Mouse (Mus musculus): ENCODE measurements around the gene Mxi1.

The Mxi1 gene

GRCm38 (mm10) chr19:53322438-53323048 lies 12.2 kb downstream of the Mxi1 start:
- peak; percentile 97 for DNase-seq (ENCODE audit: low read depth, low spot score)

- DNase-seq (ENCODE audit: low read depth, low spot score) = no peak
These were observed 14.5 kb downstream of the Mxi1 start for GRCm38 (mm10) chr19:53324866-53325265.

DNA sequence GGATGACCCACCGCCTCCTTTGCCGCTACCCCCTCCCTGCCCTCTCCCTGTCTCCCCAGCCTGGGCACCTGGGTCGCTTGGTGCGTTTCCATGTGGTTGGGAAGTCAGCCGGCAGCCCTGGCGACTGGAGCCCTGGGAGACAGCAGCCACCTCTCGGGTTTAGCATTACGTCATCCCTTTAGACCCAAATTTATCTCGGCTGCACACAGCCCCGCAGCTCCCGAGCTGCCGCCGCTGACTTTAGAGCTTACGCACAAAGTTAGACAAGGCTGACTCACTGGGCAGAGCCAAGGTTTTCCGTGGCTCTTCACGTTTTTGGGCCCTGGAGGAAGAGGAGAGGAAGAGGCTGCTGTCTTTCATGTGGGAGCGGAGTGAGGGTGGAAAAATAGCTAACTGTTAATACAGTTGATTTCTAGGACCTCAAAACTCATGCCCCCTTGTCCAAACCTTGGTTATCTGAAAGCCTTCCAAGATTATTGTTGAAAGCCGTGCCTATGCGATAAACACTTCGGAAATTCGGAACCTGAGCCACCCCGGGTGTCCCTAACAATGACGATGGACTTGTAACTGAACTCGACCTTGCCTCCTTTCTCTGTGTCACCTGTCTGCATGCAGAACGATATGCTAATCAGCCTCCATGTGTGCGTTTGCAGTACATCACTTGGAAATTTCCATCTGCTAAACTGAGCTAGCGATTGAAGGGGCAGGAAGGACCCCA lies 15.4 kb downstream of the Mxi1 start:
- DNase-seq (ENCODE audit: low read depth, low spot score) = peak; percentile 80

- DNase-seq (ENCODE audit: low read depth, low spot score) = no peak
These were observed 17.8 kb downstream of the Mxi1 start for GRCm38 (mm10) chr19:53328116-53328515.

- DNase-seq (ENCODE audit: low read depth, low spot score) = peak; percentile 96
These were observed 19.1 kb downstream of the Mxi1 start for GRCm38 (mm10) chr19:53329221-53329991.

DNA sequence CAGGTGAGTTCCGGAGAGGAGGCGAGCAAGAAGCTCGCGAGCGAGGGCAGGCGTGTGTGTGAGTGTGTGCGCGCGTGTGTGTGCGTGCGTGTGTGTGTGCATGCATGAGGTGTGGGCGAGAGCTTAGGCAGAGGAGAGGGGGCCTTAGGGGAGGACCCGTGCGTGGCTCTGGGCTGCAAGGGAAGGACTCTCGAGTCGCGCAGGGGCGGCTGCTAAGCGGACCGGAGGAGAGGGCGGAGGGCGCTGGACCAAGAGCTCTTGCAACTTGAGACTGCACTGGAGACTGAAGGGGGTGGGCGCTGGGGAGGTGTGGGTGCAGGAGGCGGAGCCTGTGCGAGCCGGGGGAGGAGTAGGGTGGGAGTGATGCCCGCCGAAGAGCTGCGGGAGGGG lies 19.7 kb downstream of the Mxi1 start:
- DNase-seq (ENCODE audit: low read depth, low spot score) = peak; percentile 93

GRCm38 (mm10) chr19:53331882-53332500 lies 21.7 kb downstream of the Mxi1 start:
- no peak for DNase-seq (ENCODE audit: low read depth, low spot score)

- DNase-seq (ENCODE audit: low read depth, low spot score) = no peak
These were observed 23.4 kb downstream of the Mxi1 start for GRCm38 (mm10) chr19:53333730-53334129.

DNA sequence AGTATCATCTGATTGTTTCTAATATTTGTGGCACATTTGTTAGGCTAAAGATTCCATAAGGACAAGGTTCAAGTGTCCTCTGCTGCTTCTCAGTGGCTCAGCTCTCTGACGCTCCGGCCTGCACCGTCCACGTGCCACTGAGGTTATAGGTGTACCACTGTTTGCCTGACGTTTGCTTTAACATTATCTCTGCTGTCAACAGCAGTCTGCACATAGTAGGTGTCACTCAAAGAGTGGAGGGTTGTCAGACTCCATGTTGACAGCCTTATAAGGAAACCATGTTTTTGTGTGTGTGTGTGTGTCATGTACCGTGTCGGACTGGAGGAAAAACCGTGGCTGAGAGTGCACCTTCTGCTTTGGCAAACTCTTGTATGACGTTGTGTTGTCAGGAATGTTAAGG lies 24.9 kb downstream of the Mxi1 start:
- no peak for DNase-seq (ENCODE audit: low read depth, low spot score)

DNA sequence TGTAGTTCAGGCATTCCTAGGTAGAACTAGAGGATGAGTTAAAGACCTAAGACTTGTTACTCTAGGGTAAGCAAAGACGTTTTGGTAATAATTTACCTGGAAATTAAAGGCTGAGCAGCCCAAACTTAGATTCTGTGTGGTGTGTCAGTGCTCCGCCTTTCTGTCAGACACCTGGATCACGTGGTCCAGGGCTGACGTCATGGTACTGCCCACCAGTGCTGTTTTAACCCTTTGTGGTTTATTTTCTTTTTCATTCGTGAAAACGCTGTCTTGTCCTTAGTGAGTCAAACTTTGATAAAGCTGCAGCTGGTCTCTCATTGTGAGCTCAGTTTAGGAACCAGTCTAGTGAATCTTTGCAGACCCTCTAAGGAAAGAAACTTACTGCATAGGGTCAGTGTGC lies 30.1 kb downstream of the Mxi1 start:
- DNase-seq (ENCODE audit: low read depth, low spot score) = peak; percentile 50

DNA sequence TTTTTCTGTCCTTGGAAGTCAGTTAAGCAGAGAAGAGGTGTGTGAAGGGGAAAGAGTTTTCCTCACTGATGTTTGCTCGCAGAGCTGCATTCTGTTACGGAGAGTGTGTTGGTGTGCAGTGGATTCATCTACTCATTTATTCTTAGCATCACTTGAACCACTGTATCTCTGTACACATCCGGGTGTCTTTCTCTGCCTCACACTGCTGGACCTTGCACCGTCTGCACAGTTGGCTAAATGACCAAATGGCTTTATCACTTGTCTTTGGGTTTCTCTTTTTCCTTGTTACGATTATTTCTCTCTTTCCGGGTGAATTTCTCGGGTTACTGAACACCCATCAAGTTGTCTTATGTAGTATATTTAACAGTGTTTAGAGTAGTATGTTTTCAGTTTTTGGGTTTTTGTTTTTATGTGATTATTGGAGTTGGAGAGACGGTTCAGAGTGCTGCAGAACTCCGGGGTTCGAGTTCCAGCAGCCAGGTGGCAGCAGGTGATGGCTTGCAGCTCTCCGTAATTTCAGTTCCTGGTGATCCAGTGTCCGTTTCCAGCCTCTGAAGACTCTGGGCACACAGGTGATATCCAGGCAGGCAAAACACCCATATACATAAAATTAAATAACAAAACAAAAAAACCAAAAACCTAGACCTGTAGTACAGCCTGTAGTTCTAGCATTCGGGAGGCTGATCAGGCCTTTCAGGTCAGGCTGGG lies 33.0 kb downstream of the Mxi1 start:
- DNase-seq (ENCODE audit: low read depth, low spot score) = no peak

DNA sequence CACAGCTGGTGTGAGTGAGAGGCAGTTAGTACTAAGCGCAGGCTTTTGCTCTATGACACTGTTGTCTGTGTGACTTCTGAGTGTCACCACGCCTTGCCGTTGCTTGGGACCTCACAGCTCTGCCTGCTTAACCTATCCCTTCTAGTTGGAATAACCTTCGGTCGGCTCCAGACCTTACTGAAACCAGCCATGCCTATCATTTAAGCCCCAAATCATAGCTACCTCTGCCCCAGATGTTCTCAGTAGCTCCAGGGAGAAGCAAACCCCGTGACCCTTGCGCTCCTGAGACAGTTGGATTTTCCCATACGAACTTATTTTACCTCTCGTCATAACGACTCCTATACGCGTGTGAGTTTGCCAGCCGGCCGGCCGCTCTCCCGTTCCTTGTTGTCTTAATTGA lies 33.7 kb downstream of the Mxi1 start:
- DNase-seq (ENCODE audit: low read depth, low spot score) = no peak

DNA sequence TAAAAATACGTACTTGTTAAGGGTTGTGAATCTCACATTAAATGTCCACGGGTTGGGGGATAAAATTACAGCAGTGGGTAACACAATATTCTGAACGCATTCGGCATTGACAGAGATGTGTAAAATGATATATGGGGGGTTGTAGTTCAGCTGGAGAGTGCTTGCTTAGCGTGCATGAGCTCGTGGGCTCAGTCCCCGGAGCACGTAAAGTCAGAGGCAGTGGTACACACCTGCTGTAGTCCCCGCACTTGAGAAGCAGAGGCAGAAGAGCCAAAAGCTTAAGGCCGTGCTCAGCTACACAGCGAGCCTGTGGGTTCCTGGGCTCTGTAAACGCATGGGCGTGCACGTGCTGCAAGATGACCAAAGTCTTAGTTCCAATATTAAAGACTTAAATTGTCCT lies 35.4 kb downstream of the Mxi1 start:
- DNase-seq (ENCODE audit: low read depth, low spot score) = no peak

- DNase-seq (ENCODE audit: low read depth, low spot score) = no peak
These were observed 43.5 kb downstream of the Mxi1 start for GRCm38 (mm10) chr19:53353864-53354263.

DNA sequence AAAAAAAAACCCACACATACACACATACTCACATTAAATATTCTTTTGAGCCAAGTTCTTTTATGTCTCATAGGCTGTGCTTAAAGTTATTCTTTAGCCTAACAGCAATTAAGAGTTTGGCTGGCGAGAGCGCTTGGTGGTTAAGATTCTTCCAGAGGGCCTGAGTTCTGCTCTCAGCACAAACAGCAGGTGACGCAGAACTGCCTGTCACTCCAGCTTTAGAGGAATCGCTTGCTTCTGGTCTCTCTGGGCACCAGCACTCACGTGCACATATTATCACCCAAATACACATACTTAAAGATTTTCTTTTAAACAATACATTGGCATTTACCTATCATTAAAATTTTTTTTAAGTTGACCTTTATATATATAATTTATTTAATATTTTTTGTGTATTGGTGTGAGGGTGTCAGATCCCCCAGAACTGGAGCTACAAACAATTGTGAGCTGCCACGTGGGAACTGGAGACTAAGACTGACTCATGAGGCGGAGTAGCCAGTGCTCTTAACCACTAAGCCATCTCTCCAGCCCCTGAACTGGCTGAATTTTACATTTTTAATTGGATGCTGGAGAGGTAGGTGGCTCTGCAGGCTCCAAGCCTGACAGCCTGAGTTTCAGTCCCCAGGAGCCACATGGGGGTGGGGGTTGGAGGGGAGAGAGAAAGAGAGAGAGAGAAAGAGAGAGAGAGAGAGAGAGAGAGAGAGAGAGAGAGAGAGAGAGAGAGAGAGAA lies 44.1 kb downstream of the Mxi1 start:
- no peak for DNase-seq (ENCODE audit: low read depth, low spot score)

GRCm38 (mm10) chr19:53355065-53355464 lies 44.7 kb downstream of the Mxi1 start:
- DNase-seq (ENCODE audit: low read depth, low spot score) = no peak

DNA sequence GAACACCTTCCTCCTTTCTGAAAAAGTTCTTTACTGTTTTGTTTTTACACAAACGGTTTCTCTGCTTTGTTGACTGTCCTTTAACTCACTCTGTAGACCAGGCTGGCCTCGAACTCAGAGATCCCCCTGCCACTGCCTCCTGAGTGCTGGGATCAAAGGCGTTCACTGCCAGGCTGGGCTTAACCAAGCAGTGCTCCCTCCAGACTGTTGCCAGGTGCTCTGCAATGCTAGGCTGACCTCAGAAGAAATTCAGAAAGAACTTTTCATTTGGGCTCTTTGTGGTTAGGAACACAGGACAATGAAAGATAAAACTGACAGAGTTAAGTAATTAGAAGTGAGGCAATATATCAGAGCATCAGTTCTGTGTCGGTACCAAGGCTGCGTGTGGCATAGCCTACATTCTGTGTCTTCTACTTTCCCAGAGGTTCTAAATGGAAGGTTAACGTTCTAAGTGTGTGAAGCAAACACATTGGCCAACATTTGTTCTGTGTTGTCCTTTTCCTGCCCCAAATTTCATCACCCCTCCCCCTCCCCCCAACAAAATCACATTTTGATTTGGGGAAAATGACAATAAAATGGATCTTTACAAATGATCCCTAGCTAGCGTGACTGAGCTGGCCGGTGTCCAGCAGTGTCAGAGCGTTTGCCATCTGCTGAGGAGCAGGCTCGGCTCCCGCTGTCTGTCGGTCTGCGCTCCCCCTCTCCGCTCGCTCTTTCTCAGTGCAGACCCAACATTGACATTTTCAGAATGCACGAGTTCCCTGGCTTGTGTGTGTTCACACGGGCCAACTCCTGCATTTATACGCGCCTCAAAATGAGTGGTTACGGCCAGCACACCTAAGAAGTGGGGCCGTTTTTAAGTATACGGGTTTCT lies 49.1 kb downstream of the Mxi1 start:
- no peak for DNase-seq (ENCODE audit: low read depth, low spot score)

GRCm38 (mm10) chr19:53360265-53360958 lies 50.1 kb downstream of the Mxi1 start:
- DNase-seq (ENCODE audit: low read depth, low spot score) = no peak

DNA sequence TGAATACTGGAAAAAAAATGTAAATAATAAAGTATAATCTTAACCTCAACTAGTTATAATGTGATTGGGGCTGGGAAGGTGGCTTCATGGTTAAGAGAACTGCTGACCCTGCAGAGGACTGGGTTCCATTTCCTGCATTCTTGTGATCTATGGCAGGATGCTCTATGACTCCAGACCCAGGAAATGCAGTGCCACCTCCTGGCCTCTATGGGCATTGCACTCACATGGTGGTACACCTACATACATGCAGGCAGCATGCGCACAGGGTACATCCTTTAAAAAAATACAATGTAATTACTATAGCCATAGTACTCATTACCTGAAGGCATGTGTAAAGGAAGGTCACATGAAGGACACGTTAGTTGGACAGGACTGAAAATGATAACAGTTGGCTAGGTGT lies 52.6 kb downstream of the Mxi1 start:
- peak; percentile 85 for DNase-seq (ENCODE audit: low read depth, low spot score)
